Mouse (Mus musculus) heart, adult 11 months (tissue): ENCODE measurements around the gene Spindoc.

Experiments used
- DNase-seq: peaks from one replicate; pipeline ENCODE4 v3.0.0; 2022

Gene Spindoc

GRCm38 (mm10) chr19:7382903-7383865, at the start of gene Spindoc:
Gene Spindoc, minus strand, starts transcription at chr19:7382994.
- peak; percentile 100 for DNase-seq

GRCm38 (mm10) chr19:7425398-7425775, 42.6 kb upstream of the Spindoc start:
- DNase-seq = no peak

- peak; percentile 91 for DNase-seq
Observed at GRCm38 (mm10) chr19:7424590-7425397, 42.0 kb upstream of the Spindoc start.

- peak; percentile 87 for DNase-seq
Observed at GRCm38 (mm10) chr19:7424131-7424530, 41.3 kb upstream of the Spindoc start.

GRCm38 (mm10) chr19:7423656-7424030, 40.8 kb upstream of the Spindoc start:
- no peak for DNase-seq

GRCm38 (mm10) chr19:7423028-7423655, 40.3 kb upstream of the Spindoc start:
- DNase-seq = peak; percentile 99

- no peak for DNase-seq
Observed at GRCm38 (mm10) chr19:7422656-7423027, 39.8 kb upstream of the Spindoc start.

- DNase-seq = peak; percentile 96
Observed at GRCm38 (mm10) chr19:7421602-7422591, 39.1 kb upstream of the Spindoc start.

- DNase-seq = peak; percentile 90
Observed at GRCm38 (mm10) chr19:7420841-7421601, 38.2 kb upstream of the Spindoc start.

- peak; percentile 94 for DNase-seq
Observed at GRCm38 (mm10) chr19:7420108-7420507, 37.3 kb upstream of the Spindoc start.

GRCm38 (mm10) chr19:7419134-7419533, 36.3 kb upstream of the Spindoc start:
- DNase-seq = peak; percentile 95

GRCm38 (mm10) chr19:7417911-7418849, 35.4 kb upstream of the Spindoc start:
- DNase-seq = peak; percentile 98

- peak; percentile 99 for DNase-seq
Observed at GRCm38 (mm10) chr19:7416834-7417735, 34.3 kb upstream of the Spindoc start, which contains the start of gene 2700081O15Rik. Gene 2700081O15Rik, plus strand, starts transcription at chr19:7417625.

GRCm38 (mm10) chr19:7415916-7416833, 33.4 kb upstream of the Spindoc start:
- DNase-seq = peak; percentile 94

GRCm38 (mm10) chr19:7412361-7412760, 29.6 kb upstream of the Spindoc start:
- no peak for DNase-seq

GRCm38 (mm10) chr19:7404623-7405229, 21.9 kb upstream of the Spindoc start:
- DNase-seq = no peak

- DNase-seq = peak; percentile 98
Observed at GRCm38 (mm10) chr19:7400635-7401034, 17.8 kb upstream of the Spindoc start.
